Mouse (Mus musculus): ENCODE data around the gene 2010111I01Rik. TPM values are rescaled to one million over a fixed set of nuclear protein-coding genes. Genes with fewer than 3 reads are reported as not detected.

The 2010111I01Rik gene
- polyA plus RNA-seq, 1 experiment from 2014 or later = 31.8 TPM

GRCm38 (mm10) chr13:62951606-62952005 is 13.1 kb upstream of the 2010111I01Rik start:
- Histone ChIP-seq H3K27me3 (ENCODE audit: control insufficient read depth, insufficient read depth, low read length) (no peaks in the 10 kb centered on the region), H3K27ac (ENCODE audit: low read depth, low read length) (no peak overlapping the region), H3K9me3 (ENCODE audit: control insufficient read depth, low read length) (no peaks in the 10 kb centered on the region), H3K4me1 (ENCODE audit: control insufficient read depth, insufficient read depth, low read length) (no peaks in the 10 kb centered on the region), H3K4me2 (no peak overlapping the region), H3K4me3 (ENCODE audit: low read depth, low read length) (no peak overlapping the region), H3K36me3 (ENCODE audit: control insufficient read depth, insufficient read depth, low read length) (no peaks in the 10 kb centered on the region), H3K9ac (ENCODE audit: low read length) (no peak overlapping the region)
- WGBS = 77% methylated on average over 1 of the region's 1 CpGs
- ATAC-seq (ENCODE audit: low FRiP score) (no peak), DNase-seq (ENCODE audit: low spot score, missing footprints) (no peak)

GRCm38 (mm10) chr13:62952047-62952446 is 12.6 kb upstream of the 2010111I01Rik start:
- 79% methylated on average over 3 of the region's 3 CpGs for WGBS
- Histone ChIP-seq H3K4me2 (no peak overlapping the region), H3K27me3 (ENCODE audit: control insufficient read depth, insufficient read depth, low read length) (no peaks in the 10 kb centered on the region), H3K27ac (ENCODE audit: low read depth, low read length) (no peak overlapping the region), H3K36me3 (ENCODE audit: control insufficient read depth, insufficient read depth, low read length) (no peaks in the 10 kb centered on the region), H3K9me3 (ENCODE audit: control insufficient read depth, low read length) (no peaks in the 10 kb centered on the region), H3K4me1 (ENCODE audit: control insufficient read depth, insufficient read depth, low read length) (no peaks in the 10 kb centered on the region), H3K9ac (ENCODE audit: low read length) (no peak overlapping the region), H3K4me3 (ENCODE audit: low read depth, low read length) (no peak overlapping the region)
- no peak for DNase-seq (ENCODE audit: low spot score, missing footprints)
- no peak for ATAC-seq (ENCODE audit: low FRiP score)

- H3K4me2 ChIP-seq = no peak overlapping the region
- H3K9me3 ChIP-seq (ENCODE audit: control insufficient read depth, low read length) = no peaks in the 10 kb centered on the region
- WGBS = 89% methylated on average over 3 of the region's 3 CpGs
- no peak overlapping the region for H3K9ac ChIP-seq (ENCODE audit: low read length)
- ATAC-seq (ENCODE audit: low FRiP score) (no peak), DNase-seq (ENCODE audit: low spot score, missing footprints) (no peak)
- H3K36me3 ChIP-seq (ENCODE audit: control insufficient read depth, insufficient read depth, low read length) = no peaks in the 10 kb centered on the region
- no peak overlapping the region for H3K4me3 ChIP-seq (ENCODE audit: low read depth, low read length)
- H3K27me3 ChIP-seq (ENCODE audit: control insufficient read depth, insufficient read depth, low read length) = no peaks in the 10 kb centered on the region
- H3K27ac ChIP-seq (ENCODE audit: low read depth, low read length) = no peak overlapping the region
- H3K4me1 ChIP-seq (ENCODE audit: control insufficient read depth, insufficient read depth, low read length) = no peaks in the 10 kb centered on the region
These were observed 12.1 kb upstream of the 2010111I01Rik start for GRCm38 (mm10) chr13:62952624-62953023.

- 90% methylated on average over 6 of the region's 6 CpGs for WGBS
- H3K4me3 ChIP-seq (ENCODE audit: low read depth, low read length) = no peak overlapping the region
- no peaks in the 10 kb centered on the region for H3K27me3 ChIP-seq (ENCODE audit: control insufficient read depth, insufficient read depth, low read length)
- no peaks in the 10 kb centered on the region for H3K36me3 ChIP-seq (ENCODE audit: control insufficient read depth, insufficient read depth, low read length)
- no peak for ATAC-seq (ENCODE audit: low FRiP score)
- no peak overlapping the region for H3K27ac ChIP-seq (ENCODE audit: low read depth, low read length)
- H3K4me1 ChIP-seq (ENCODE audit: control insufficient read depth, insufficient read depth, low read length) = no peaks in the 10 kb centered on the region
- H3K4me2 ChIP-seq = no peak overlapping the region
- H3K9me3 ChIP-seq (ENCODE audit: control insufficient read depth, low read length) = no peaks in the 10 kb centered on the region
- DNase-seq (ENCODE audit: low spot score, missing footprints) = no peak
- no peak overlapping the region for H3K9ac ChIP-seq (ENCODE audit: low read length)
These were observed 8.7 kb upstream of the 2010111I01Rik start for GRCm38 (mm10) chr13:62955997-62956396.

GRCm38 (mm10) chr13:62956776-62957175 is 7.9 kb upstream of the 2010111I01Rik start:
- no peak overlapping the region for H3K4me2 ChIP-seq
- no peak overlapping the region for H3K9ac ChIP-seq (ENCODE audit: low read length)
- H3K27me3 ChIP-seq (ENCODE audit: control insufficient read depth, insufficient read depth, low read length) = no peaks in the 10 kb centered on the region
- H3K27ac ChIP-seq (ENCODE audit: low read depth, low read length) = no peak overlapping the region
- ATAC-seq (ENCODE audit: low FRiP score) = no peak
- no peaks in the 10 kb centered on the region for H3K9me3 ChIP-seq (ENCODE audit: control insufficient read depth, low read length)
- no peaks in the 10 kb centered on the region for H3K4me1 ChIP-seq (ENCODE audit: control insufficient read depth, insufficient read depth, low read length)
- WGBS = 87% methylated on average over 10 of the region's 10 CpGs
- no peak for DNase-seq (ENCODE audit: low spot score, missing footprints)
- no peak overlapping the region for H3K4me3 ChIP-seq (ENCODE audit: low read depth, low read length)
- H3K36me3 ChIP-seq (ENCODE audit: control insufficient read depth, insufficient read depth, low read length) = no peaks in the 10 kb centered on the region

- H3K9ac ChIP-seq (ENCODE audit: low read length) = no peak overlapping the region
- WGBS = 83% methylated on average over 2 of the region's 2 CpGs
- H3K4me2 ChIP-seq = no peak overlapping the region
- H3K4me3 ChIP-seq (ENCODE audit: low read depth, low read length) = no peak overlapping the region
- H3K4me1 ChIP-seq (ENCODE audit: control insufficient read depth, insufficient read depth, low read length) = peaks cover 5% of the 10 kb centered on the region
- no peaks in the 10 kb centered on the region for H3K9me3 ChIP-seq (ENCODE audit: control insufficient read depth, low read length)
- ATAC-seq (ENCODE audit: low FRiP score) (no peak), DNase-seq (ENCODE audit: low spot score, missing footprints) (no peak)
- H3K27ac ChIP-seq (ENCODE audit: low read depth, low read length) = no peak overlapping the region
- no peaks in the 10 kb centered on the region for H3K36me3 ChIP-seq (ENCODE audit: control insufficient read depth, insufficient read depth, low read length)
- no peaks in the 10 kb centered on the region for H3K27me3 ChIP-seq (ENCODE audit: control insufficient read depth, insufficient read depth, low read length)
These were observed 1.3 kb upstream of the 2010111I01Rik start for GRCm38 (mm10) chr13:62963358-62963757.

GRCm38 (mm10) chr13:62968223-62968622 is 3.5 kb downstream of the 2010111I01Rik start:
- WGBS = 88% methylated on average over 12 of the region's 12 CpGs

GRCm38 (mm10) chr13:62970515-62971269 is 6.0 kb downstream of the 2010111I01Rik start:
- H3K36me3 ChIP-seq (ENCODE audit: control insufficient read depth, insufficient read depth, low read length) = no peaks in the 10 kb centered on the region
- 88% methylated on average over 11 of the region's 11 CpGs for WGBS
- no peaks in the 10 kb centered on the region for H3K9me3 ChIP-seq (ENCODE audit: control insufficient read depth, low read length)
- ATAC-seq (ENCODE audit: low FRiP score) = no peak
- no peak overlapping the region for H3K4me3 ChIP-seq (ENCODE audit: low read depth, low read length)
- H3K9ac ChIP-seq (ENCODE audit: low read length) = no peak overlapping the region
- H3K27ac ChIP-seq (ENCODE audit: low read depth, low read length) = no peak overlapping the region
- no peak overlapping the region for H3K4me2 ChIP-seq
- no peaks in the 10 kb centered on the region for H3K27me3 ChIP-seq (ENCODE audit: control insufficient read depth, insufficient read depth, low read length)
- no peaks in the 10 kb centered on the region for H3K4me1 ChIP-seq (ENCODE audit: control insufficient read depth, insufficient read depth, low read length)
- no peak for DNase-seq (ENCODE audit: low spot score, missing footprints)

More at GRCm38 (mm10) chr13:62968223-62968622, 3.5 kb downstream of the 2010111I01Rik start:
- no peak for ATAC-seq (ENCODE audit: low FRiP score)
- no peaks in the 10 kb centered on the region for H3K9me3 ChIP-seq (ENCODE audit: control insufficient read depth, low read length)
- H3K4me3 ChIP-seq (ENCODE audit: low read depth, low read length) = no peak overlapping the region
- no peak overlapping the region for H3K9ac ChIP-seq (ENCODE audit: low read length)
- H3K27ac ChIP-seq (ENCODE audit: low read depth, low read length) = no peak overlapping the region
- H3K36me3 ChIP-seq (ENCODE audit: control insufficient read depth, insufficient read depth, low read length) = no peaks in the 10 kb centered on the region
- H3K4me1 ChIP-seq (ENCODE audit: control insufficient read depth, insufficient read depth, low read length) = peaks cover 5% of the 10 kb centered on the region
- H3K4me2 ChIP-seq = no peak overlapping the region
- H3K27me3 ChIP-seq (ENCODE audit: control insufficient read depth, insufficient read depth, low read length) = no peaks in the 10 kb centered on the region
- DNase-seq (ENCODE audit: low spot score, missing footprints) = no peak

GRCm38 (mm10) chr13:62972403-62972802 is 7.7 kb downstream of the 2010111I01Rik start:
- H3K4me1 ChIP-seq (ENCODE audit: control insufficient read depth, insufficient read depth, low read length) = no peaks in the 10 kb centered on the region
- ATAC-seq (ENCODE audit: low FRiP score) = no peak
- no peak for DNase-seq (ENCODE audit: low spot score, missing footprints)
- no peaks in the 10 kb centered on the region for H3K36me3 ChIP-seq (ENCODE audit: control insufficient read depth, insufficient read depth, low read length)
- H3K27ac ChIP-seq (ENCODE audit: low read depth, low read length) = no peak overlapping the region
- H3K9me3 ChIP-seq (ENCODE audit: control insufficient read depth, low read length) = no peaks in the 10 kb centered on the region
- no peak overlapping the region for H3K9ac ChIP-seq (ENCODE audit: low read length)
- H3K4me2 ChIP-seq = no peak overlapping the region
- H3K27me3 ChIP-seq (ENCODE audit: control insufficient read depth, insufficient read depth, low read length) = no peaks in the 10 kb centered on the region
- H3K4me3 ChIP-seq (ENCODE audit: low read depth, low read length) = no peak overlapping the region
- WGBS = 87% methylated on average over 3 of the region's 3 CpGs
